Mouse (Mus musculus) adrenal gland, adult 8-10 months (tissue): ENCODE results near the gene Casp3. TPM values are rescaled to one million over a fixed set of nuclear protein-coding genes. Genes with fewer than 3 reads are reported as not detected.
A peak's percentile ranks its signal among the peaks of the same experiment; 100 is the strongest.
"Not testable (repeated sequence)": the region's sequence is repeated elsewhere in the genome, so short reads cannot be mapped to it uniquely, and the experiment has no call there.

Source experiments
- DNase-seq: peaks from one replicate; pipeline ENCODE4 v3.0.0; 2022
- total RNA-seq, 4 experiments: library from RNA; stranded (reverse); gene quantifications; 2 replicates each; pipeline ENCODE4 v1.2.4; 2022

Casp3 gene
- 10 to 100 TPM; 16.3 to 21.5 (median 18.4) TPM for total RNA-seq

- peak; percentile 92 for DNase-seq
Observed at GRCm38 (mm10) chr8:46616879-46617689, at the start of gene Casp3, which contains the start of gene Primpol. Casp3 (plus strand) TSS chr8:46617291. Primpol (minus strand) TSS chr8:46617212.

GRCm38 (mm10) chr8:46567946-46568345 is 49.1 kb upstream of the Casp3 start:
- DNase-seq = no peak

GRCm38 (mm10) chr8:46568942-46569341 is 48.1 kb upstream of the Casp3 start:
- no peak for DNase-seq

- DNase-seq = no peak
Observed at GRCm38 (mm10) chr8:46569659-46570441, 47.2 kb upstream of the Casp3 start.

- DNase-seq = no peak
Observed at GRCm38 (mm10) chr8:46570673-46571072, 46.4 kb upstream of the Casp3 start.

GRCm38 (mm10) chr8:46573446-46573845 is 43.6 kb upstream of the Casp3 start:
- no peak for DNase-seq

- DNase-seq = no peak
Observed at GRCm38 (mm10) chr8:46573964-46574363, 43.1 kb upstream of the Casp3 start.

- DNase-seq = no peak
Observed at GRCm38 (mm10) chr8:46578794-46579193, 38.3 kb upstream of the Casp3 start.

GRCm38 (mm10) chr8:46584328-46584727 is 32.8 kb upstream of the Casp3 start:
- DNase-seq = not testable (repeated sequence)

- no peak for DNase-seq
Observed at GRCm38 (mm10) chr8:46585576-46585975, 31.5 kb upstream of the Casp3 start.

GRCm38 (mm10) chr8:46587911-46588310 is 29.2 kb upstream of the Casp3 start:
- DNase-seq = no peak

GRCm38 (mm10) chr8:46588663-46589062 is 28.4 kb upstream of the Casp3 start:
- no peak for DNase-seq

- DNase-seq = no peak
Observed at GRCm38 (mm10) chr8:46593067-46593466, 24.0 kb upstream of the Casp3 start.

GRCm38 (mm10) chr8:46593772-46594171 is 23.3 kb upstream of the Casp3 start:
- no peak for DNase-seq

- no peak for DNase-seq
Observed at GRCm38 (mm10) chr8:46595593-46595992, 21.5 kb upstream of the Casp3 start.

- DNase-seq = no peak
Observed at GRCm38 (mm10) chr8:46596530-46596929, 20.6 kb upstream of the Casp3 start.

- DNase-seq = peak; percentile 22
Observed at GRCm38 (mm10) chr8:46597411-46597810, 19.7 kb upstream of the Casp3 start.

- DNase-seq = no peak
Observed at GRCm38 (mm10) chr8:46598114-46598513, 19.0 kb upstream of the Casp3 start.

GRCm38 (mm10) chr8:46598753-46599152 is 18.3 kb upstream of the Casp3 start:
- DNase-seq = no peak

- DNase-seq = no peak
Observed at GRCm38 (mm10) chr8:46599314-46599904, 17.7 kb upstream of the Casp3 start.

- DNase-seq = no peak
Observed at GRCm38 (mm10) chr8:46600959-46601707, 16.0 kb upstream of the Casp3 start.

- DNase-seq = no peak
Observed at GRCm38 (mm10) chr8:46603587-46603986, 13.5 kb upstream of the Casp3 start.
